In genomic region chr9:109900604-109901003, GRCm38 (mm10) we compare ENCODE assay signal across 30 mouse cellular contexts. TPM values are rescaled to one million over a fixed set of nuclear protein-coding genes. Genes with fewer than 3 reads are reported as not detected.
DNase-seq lines count a peak whose midpoint lies in the region; ATAC-seq and TF ChIP-seq lines count a peak whose summit lies in the region.
"Had no signal": no experiment of that assay in that cellular context is flagged by ENCODE, and none has a peak within 500 bp of the region (broad histone marks: within the 10 kb centered on the region; RNA-seq: fewer than 3 reads in every experiment).

No protein-coding gene starts in this region.

- DNase-seq in midbrain, embryonic 11.5 days (ENCODE audit: low spot score, missing footprints), result peak; percentile 14
- no peak for DNase-seq in midbrain, embryonic 14.5 days
- DNase-seq in R1 (ENCODE audit: low read depth, low spot score), result peak; percentile 75
- DNase-seq in right cerebral cortex, postnatal 4 days, result no peak
- DNase-seq: adrenal gland, adult 2 months; adrenal gland, postnatal 25 days; cerebellum, adult 11-12 months; cerebellum, adult 8-10 months; cerebellum, postnatal 10 days; cerebellum, postnatal 36 days; embryo, embryonic 11 days; gastrocnemius, postnatal 14 days; heart, postnatal 36 days had no signal

- no peaks in the 10 kb centered on the region for H3K27me3 ChIP-seq in midbrain, embryonic 11.5 days (ENCODE audit: control insufficient read depth, insufficient read depth, low read length)
- no peaks in the 10 kb centered on the region for H3K27me3 ChIP-seq in midbrain, embryonic 14.5 days (ENCODE audit: control insufficient read depth, insufficient read depth, low read length)
- H3K27me3 ChIP-seq in E14TG2a.4 (ENCODE audit: insufficient read depth, low read length) (no peaks in the 10 kb centered on the region), ES-Bruce4 (ENCODE audit: control insufficient read depth, insufficient read depth, low read length, poor library complexity, severe bottlenecking) (no peaks in the 10 kb centered on the region)
- H3K27me3 ChIP-seq in hindbrain, embryonic 13.5 days, result no peaks in the 10 kb centered on the region
- H3K27me3 ChIP-seq: embryonic facial prominence, embryonic 13.5 days; forebrain, embryonic 12.5 days; forebrain, embryonic 15.5 days; heart, embryonic 12.5 days; heart, embryonic 15.5 days had no signal

- ATAC-seq in midbrain, embryonic 11.5 days (ENCODE audit: low FRiP score), result no peak
- no peak for ATAC-seq in midbrain, embryonic 14.5 days (ENCODE audit: low FRiP score, low TSS enrichment)
- no peak for ATAC-seq in hindbrain, embryonic 13.5 days (ENCODE audit: low FRiP score)
- ATAC-seq: CD4-positive, CD25-positive, alpha-beta regulatory T cell, adult 4 months; forebrain, embryonic 15.5 days; hindbrain, postnatal 0 days; inflammation-experienced regulatory T-cells, adult 6 months; intestine, embryonic 16.5 days had no signal

- H3K4me3 ChIP-seq in midbrain, embryonic 11.5 days (ENCODE audit: low read depth, low read length), result no peak overlapping the region
- no peak overlapping the region for H3K4me3 ChIP-seq in midbrain, embryonic 14.5 days (replicated peaks; ENCODE audit: low read depth, low read length)
- peak overlapping the region; percentile 73 for H3K4me3 ChIP-seq in E14TG2a.4 (replicated peaks; ENCODE audit: low read length)
- no peak overlapping the region for H3K4me3 ChIP-seq in ES-Bruce4 (ENCODE audit: low read depth, low read length)
- H3K4me3 ChIP-seq in hindbrain, embryonic 13.5 days, result no peak overlapping the region
- H3K4me3 ChIP-seq: embryonic facial prominence, embryonic 10.5 days; embryonic facial prominence, embryonic 13.5 days; erythroblast, embryonic 14.5 days; forebrain, embryonic 12.5 days; forebrain, embryonic 15.5 days; heart, embryonic 12.5 days; heart, embryonic 15.5 days; hindbrain, embryonic 10.5 days had no signal

- no peak overlapping the region for H3K4me2 ChIP-seq in midbrain, embryonic 11.5 days
- H3K4me2 ChIP-seq in midbrain, embryonic 14.5 days (ENCODE audit: low read length), result no peak overlapping the region
- H3K4me2 ChIP-seq in hindbrain, embryonic 13.5 days, result no peak overlapping the region
- H3K4me2 ChIP-seq: embryonic facial prominence, embryonic 13.5 days; forebrain, embryonic 12.5 days; forebrain, embryonic 15.5 days; heart, embryonic 12.5 days; heart, embryonic 15.5 days; hindbrain, embryonic 14.5 days had no signal

- TF ChIP-seq EP300 in ES-Bruce4 (IDR thresholded peaks at IDR 0.05; ENCODE audit: insufficient read depth, low read depth, low read length), result no peak

- TF ChIP-seq POLR2A in ES-Bruce4 (IDR thresholded peaks at IDR 0.05; ENCODE audit: insufficient read depth, low read length), result no peak

- no peaks in the 10 kb centered on the region for H3K4me1 ChIP-seq in midbrain, embryonic 11.5 days (ENCODE audit: control insufficient read depth, insufficient read depth, low read length)
- no peaks in the 10 kb centered on the region for H3K4me1 ChIP-seq in midbrain, embryonic 14.5 days (ENCODE audit: control insufficient read depth, insufficient read depth, low read length)
- H3K4me1 ChIP-seq in E14TG2a.4 (replicated peaks; ENCODE audit: low read depth, low read length) (peaks cover 86% of the 10 kb centered on the region), ES-Bruce4 (ENCODE audit: control insufficient read depth, insufficient read depth, low read length) (peaks cover 15% of the 10 kb centered on the region)
- no peaks in the 10 kb centered on the region for H3K4me1 ChIP-seq in hindbrain, embryonic 13.5 days (replicated peaks)
- H3K4me1 ChIP-seq: forebrain, embryonic 12.5 days; forebrain, embryonic 15.5 days had no signal

- no peak overlapping the region for H3K9ac ChIP-seq in midbrain, embryonic 11.5 days (ENCODE audit: low read length)
- H3K9ac ChIP-seq in midbrain, embryonic 14.5 days (replicated peaks; ENCODE audit: low read length), result no peak overlapping the region
- no peak overlapping the region for H3K9ac ChIP-seq in ES-Bruce4 (ENCODE audit: low read depth, poor library complexity, severe bottlenecking)
- H3K9ac ChIP-seq in hindbrain, embryonic 13.5 days, result no peak overlapping the region
- H3K9ac ChIP-seq: embryonic facial prominence, embryonic 13.5 days; forebrain, embryonic 12.5 days; forebrain, embryonic 15.5 days; heart, embryonic 12.5 days; heart, embryonic 15.5 days; hindbrain, embryonic 14.5 days had no signal

- no peaks in the 10 kb centered on the region for H3K9me3 ChIP-seq in midbrain, embryonic 11.5 days (ENCODE audit: control insufficient read depth, low read length)
- no peaks in the 10 kb centered on the region for H3K9me3 ChIP-seq in midbrain, embryonic 14.5 days (ENCODE audit: control insufficient read depth, low read length)
- H3K9me3 ChIP-seq in E14TG2a.4 (ENCODE audit: low read length), result no peaks in the 10 kb centered on the region
- H3K9me3 ChIP-seq in ES-Bruce4 (replicated peaks; ENCODE audit: control insufficient read depth, insufficient read depth, low read length, poor library complexity, severe bottlenecking), result no peaks in the 10 kb centered on the region
- no peaks in the 10 kb centered on the region for H3K9me3 ChIP-seq in hindbrain, embryonic 13.5 days
- H3K9me3 ChIP-seq: embryonic facial prominence, embryonic 10.5 days; embryonic facial prominence, embryonic 13.5 days; forebrain, embryonic 12.5 days; forebrain, embryonic 15.5 days; heart, embryonic 12.5 days; heart, embryonic 15.5 days; hindbrain, embryonic 10.5 days had no signal

- TF ChIP-seq CTCF in E14TG2a.4 (conservative IDR thresholded peaks at IDR 0.05; ENCODE audit: low read length), result no peak
- TF ChIP-seq CTCF in ES-Bruce4 (IDR thresholded peaks at IDR 0.05; ENCODE audit: low read depth, low read length), result no peak

- 89% methylated on average over 3 of the region's 3 CpGs for WGBS in midbrain, embryonic 11.5 days
- 90% methylated on average over 3 of the region's 3 CpGs for WGBS in midbrain, embryonic 14.5 days
- WGBS in hindbrain, embryonic 13.5 days, result 92% methylated on average over 3 of the region's 3 CpGs

- no peak overlapping the region for H3K27ac ChIP-seq in midbrain, embryonic 11.5 days (ENCODE audit: low read depth, low read length)
- H3K27ac ChIP-seq in midbrain, embryonic 14.5 days (replicated peaks; ENCODE audit: low read depth, low read length), result no peak overlapping the region
- H3K27ac ChIP-seq in ES-Bruce4 (ENCODE audit: insufficient read depth, low read length), result peak overlapping the region; percentile 58
- no peak overlapping the region for H3K27ac ChIP-seq in hindbrain, embryonic 13.5 days
- H3K27ac ChIP-seq: embryonic facial prominence, embryonic 10.5 days; embryonic facial prominence, embryonic 13.5 days; forebrain, embryonic 12.5 days; forebrain, embryonic 15.5 days; hindbrain, embryonic 10.5 days; hindbrain, embryonic 14.5 days; hindbrain, postnatal 0 days had no signal

- H3K36me3 ChIP-seq in midbrain, embryonic 11.5 days (ENCODE audit: control insufficient read depth, insufficient read depth, low read length), result no peaks in the 10 kb centered on the region
- 0 out of 2 replicates have a peak, but pooled peaks cover 2% of the 10 kb centered on the region for H3K36me3 ChIP-seq in midbrain, embryonic 14.5 days (ENCODE audit: control insufficient read depth, insufficient read depth, low read length)
- H3K36me3 ChIP-seq in E14TG2a.4 (ENCODE audit: insufficient read depth, low read length), result peaks cover 25% of the 10 kb centered on the region
- H3K36me3 ChIP-seq in ES-Bruce4 (ENCODE audit: control insufficient read depth, insufficient read depth, low read length, poor library complexity, severe bottlenecking), result no peaks in the 10 kb centered on the region
- H3K36me3 ChIP-seq in hindbrain, embryonic 13.5 days, result 0 out of 2 replicates have a peak, but pooled peaks cover 5% of the 10 kb centered on the region
- H3K36me3 ChIP-seq: forebrain, embryonic 15.5 days; heart, embryonic 15.5 days had no signal

RNA-seq across cellular contexts. Expression of gene Cdc25a, which starts 25.2 kb away (rescaled TPM):
- polyA plus RNA-seq in midbrain, embryonic 11.5 days (2014; fragmentation: Nextera tagmentation; extraction: Ambion mirVana), result 33.6 and 36.9 TPM in 2 replicates
- 8.4 and 13.8 TPM in 2 replicates for polyA plus RNA-seq in midbrain, embryonic 14.5 days (2014; fragmentation: Nextera tagmentation; extraction: Ambion mirVana)
- 74.3 and 75.6 TPM in 2 replicates for polyA plus RNA-seq in ES-Bruce4 (2011; ENCODE audit: insufficient read depth, insufficient read length, low read depth, missing spikeins)
- 18.0 and 18.5 TPM in 2 replicates for polyA plus RNA-seq in hindbrain, embryonic 13.5 days (2015; fragmentation: Nextera tagmentation; extraction: Ambion mirVana)

RNA-seq across cellular contexts. Expression of gene Map4, which starts 30.7 kb away (rescaled TPM):
- 80.1 and 81.4 TPM in 2 replicates for polyA plus RNA-seq in midbrain, embryonic 11.5 days (2014; fragmentation: Nextera tagmentation; extraction: Ambion mirVana)
- polyA plus RNA-seq in midbrain, embryonic 14.5 days (2014; fragmentation: Nextera tagmentation; extraction: Ambion mirVana), result 144 and 159 TPM in 2 replicates
- 161 and 185 TPM in 2 replicates for polyA plus RNA-seq in ES-Bruce4 (2011; ENCODE audit: insufficient read depth, insufficient read length, low read depth, missing spikeins)
- polyA plus RNA-seq in hindbrain, embryonic 13.5 days (2015; fragmentation: Nextera tagmentation; extraction: Ambion mirVana), result 156 and 166 TPM in 2 replicates

RNA-seq across cellular contexts. Expression of gene Camp, which starts 51.2 kb away (rescaled TPM):
- polyA plus RNA-seq in midbrain, embryonic 11.5 days (2014; fragmentation: Nextera tagmentation; extraction: Ambion mirVana), result 0.25 and 0.30 TPM in 2 replicates
- not detected in 2 replicates for polyA plus RNA-seq in midbrain, embryonic 14.5 days (2014; fragmentation: Nextera tagmentation; extraction: Ambion mirVana)
- polyA plus RNA-seq in ES-Bruce4 (2011; ENCODE audit: insufficient read depth, insufficient read length, low read depth, missing spikeins), result not detected in 2 replicates
- 0.84 and 1.3 TPM in 2 replicates for polyA plus RNA-seq in hindbrain, embryonic 13.5 days (2015; fragmentation: Nextera tagmentation; extraction: Ambion mirVana)
- polyA plus RNA-seq: adrenal gland, adult 2 months; C2C12; CD4-positive, CD25-positive, alpha-beta regulatory T cell, adult 4 months; embryonic facial prominence, embryonic 10.5 days; hindbrain, embryonic 10.5 days had no signal

Comparison
In these comparisons a context has a peak if more than half of its experiments do, and no peak if none do; other contexts are left out.
1. DNase-seq: peak in midbrain, embryonic 11.5 days (single experiment) and R1 (single experiment); none in midbrain, embryonic 14.5 days (single experiment) and right cerebral cortex, postnatal 4 days (single experiment).